Mouse (Mus musculus) megakaryocyte, embryonic 14.5 days (primary cell): ENCODE measurements around the gene Hdhd3. TPM values are rescaled to one million over a fixed set of nuclear protein-coding genes. Genes with fewer than 3 reads are reported as not detected.
A peak's percentile ranks its signal among the peaks of the same experiment; 100 is the strongest.

Experiments
- H3K27me3 ChIP-seq: replicated peaks from 2 replicates; pipeline ENCODE3; 2012; ENCODE audit warnings: inconsistent platforms
- H3K36me3 ChIP-seq: replicated peaks from 2 replicates; pipeline ENCODE3; 2012; ENCODE audit warnings: low read length, inconsistent platforms, mixed read lengths
- H3K4me1 ChIP-seq: 2 replicates; pipeline ENCODE4 v1.6.1; 2012; ENCODE audit warnings: inconsistent platforms
- H3K4me3 ChIP-seq: replicated peaks from 2 replicates; pipeline ENCODE3; 2012; ENCODE audit warnings: moderate library complexity, mild to moderate bottlenecking, inconsistent platforms
- H3K9me3 ChIP-seq: 2 replicates; pipeline ENCODE4 v1.6.1; 2012; ENCODE audit warnings: inconsistent platforms
- FLI1 ChIP-seq: IDR thresholded peaks from 2 replicates; pipeline ENCODE4 v1.6.1; 2012; ENCODE audit warnings: low read length, inconsistent platforms, mixed read lengths
- GATA1 ChIP-seq: IDR thresholded peaks from 3 replicates; pipeline ENCODE4 v1.6.1; 2012; ENCODE audit warnings: mixed read lengths, low read length, inconsistent platforms, borderline replicate concordance
- polyA plus RNA-seq: library from polyadenylated mRNA; stranded (reverse); fragments of >175 nt; gene quantifications from 2 replicates; pipeline ENCODE4 v1.2.3, GENCODE M21; 2012; ENCODE audit warnings: low replicate concordance; ENCODE audit not compliant: insufficient read depth

Gene Hdhd3
- polyA plus RNA-seq, 1 experiment = 1.5 TPM

GRCm38 (mm10) chr4:62520892-62521400 is 17.7 kb upstream of the Hdhd3 start:
- Histone ChIP-seq H3K36me3 (peaks cover 15% of the 10 kb centered on the region), H3K4me3 (no peak overlapping the region), H3K27me3 (no peaks in the 10 kb centered on the region), H3K9me3 (no peaks in the 10 kb centered on the region), H3K4me1 (peaks cover 72% of the 10 kb centered on the region)
- no peak for TF ChIP-seq GATA1
- no peak for TF ChIP-seq FLI1

- H3K36me3 ChIP-seq = peaks cover 15% of the 10 kb centered on the region
- TF ChIP-seq FLI1 (no peak), GATA1 (no peak)
- H3K9me3 ChIP-seq = no peaks in the 10 kb centered on the region
- peaks cover 83% of the 10 kb centered on the region for H3K4me1 ChIP-seq
- H3K27me3 ChIP-seq = no peaks in the 10 kb centered on the region
- H3K4me3 ChIP-seq = peak within 1 kb of the TSS; percentile 91
Observed at GRCm38 (mm10) chr4:62519849-62520233, 16.6 kb upstream of the Hdhd3 start, which contains the start of gene Alad. TSS of gene Alad (minus strand) at chr4:62519918.

GRCm38 (mm10) chr4:62519122-62519848 is 16.0 kb upstream of the Hdhd3 start:
- peak overlapping the region; percentile 91 for H3K4me3 ChIP-seq
- H3K9me3 ChIP-seq = no peaks in the 10 kb centered on the region
- no peaks in the 10 kb centered on the region for H3K27me3 ChIP-seq
- peaks cover 15% of the 10 kb centered on the region for H3K36me3 ChIP-seq
- TF ChIP-seq GATA1 (no peak), FLI1 (no peak)
- peaks cover 80% of the 10 kb centered on the region for H3K4me1 ChIP-seq

- no peaks in the 10 kb centered on the region for H3K9me3 ChIP-seq
- peaks cover 18% of the 10 kb centered on the region for H3K36me3 ChIP-seq
- peaks cover 79% of the 10 kb centered on the region for H3K4me1 ChIP-seq
- TF ChIP-seq GATA1 (no peak), FLI1 (no peak)
- no peaks in the 10 kb centered on the region for H3K27me3 ChIP-seq
- peak overlapping the region; percentile 91 for H3K4me3 ChIP-seq
Observed at GRCm38 (mm10) chr4:62518416-62519121, 15.3 kb upstream of the Hdhd3 start.

GRCm38 (mm10) chr4:62517538-62518415 is 14.5 kb upstream of the Hdhd3 start:
- TF ChIP-seq GATA1 (no peak), FLI1 (no peak)
- Histone ChIP-seq H3K4me1 (peaks cover 74% of the 10 kb centered on the region), H3K27me3 (no peaks in the 10 kb centered on the region), H3K4me3 (no peak overlapping the region), H3K36me3 (peaks cover 22% of the 10 kb centered on the region), H3K9me3 (no peaks in the 10 kb centered on the region)

GRCm38 (mm10) chr4:62517046-62517445 is 13.8 kb upstream of the Hdhd3 start:
- Histone ChIP-seq H3K4me1 (peaks cover 68% of the 10 kb centered on the region), H3K4me3 (no peak overlapping the region), H3K9me3 (no peaks in the 10 kb centered on the region), H3K36me3 (peaks cover 24% of the 10 kb centered on the region), H3K27me3 (no peaks in the 10 kb centered on the region)
- TF ChIP-seq FLI1 = no peak
- TF ChIP-seq GATA1 = no peak

GRCm38 (mm10) chr4:62516579-62516978 is 13.3 kb upstream of the Hdhd3 start:
- Histone ChIP-seq H3K4me3 (peak overlapping the region; percentile 44), H3K9me3 (no peaks in the 10 kb centered on the region), H3K27me3 (no peaks in the 10 kb centered on the region), H3K36me3 (peaks cover 27% of the 10 kb centered on the region), H3K4me1 (peaks cover 68% of the 10 kb centered on the region)
- no peak for TF ChIP-seq FLI1
- TF ChIP-seq GATA1 = no peak

GRCm38 (mm10) chr4:62516079-62516478 is 12.8 kb upstream of the Hdhd3 start:
- TF ChIP-seq FLI1 = no peak
- no peak for TF ChIP-seq GATA1
- Histone ChIP-seq H3K27me3 (no peaks in the 10 kb centered on the region), H3K36me3 (peaks cover 31% of the 10 kb centered on the region), H3K9me3 (no peaks in the 10 kb centered on the region), H3K4me3 (peak overlapping the region; percentile 74), H3K4me1 (peaks cover 68% of the 10 kb centered on the region)

GRCm38 (mm10) chr4:62515490-62515889 is 12.2 kb upstream of the Hdhd3 start:
- H3K9me3 ChIP-seq = no peaks in the 10 kb centered on the region
- H3K4me3 ChIP-seq = peak overlapping the region; percentile 74
- peaks cover 63% of the 10 kb centered on the region for H3K4me1 ChIP-seq
- H3K27me3 ChIP-seq = no peaks in the 10 kb centered on the region
- TF ChIP-seq FLI1 = no peak
- no peak; the same call in 2 of the 3 replicates for TF ChIP-seq GATA1
- H3K36me3 ChIP-seq = peaks cover 37% of the 10 kb centered on the region

GRCm38 (mm10) chr4:62514995-62515394 is 11.7 kb upstream of the Hdhd3 start:
- no peaks in the 10 kb centered on the region for H3K27me3 ChIP-seq
- no peaks in the 10 kb centered on the region for H3K9me3 ChIP-seq
- peaks cover 59% of the 10 kb centered on the region for H3K4me1 ChIP-seq
- peak overlapping the region; percentile 74 for H3K4me3 ChIP-seq
- TF ChIP-seq GATA1 = no peak
- TF ChIP-seq FLI1 = no peak
- peaks cover 42% of the 10 kb centered on the region for H3K36me3 ChIP-seq
